Mouse (Mus musculus) layer of hippocampus, postnatal 14 days (tissue): ENCODE measurements at regions not wholly inside any gene's neighbourhood (a gene's known extent, or its start where the extent isn't known, plus 50 kb on each side); places are given as distances from the start of the nearest gene placed in this dataset.

ENCODE experiments used
- DNase-seq, 2 experiments: peaks; one replicate each; pipeline ENCODE4 v3.0.0; 2021 to 2022; ENCODE audit warnings: low spot score in 2 of 2, mixed read lengths in 1 of 2

GRCm38 (mm10) chr1:43366433-43366832 is 77.9 kb upstream of the Nck2 start:
- no peak for DNase-seq

DNA sequence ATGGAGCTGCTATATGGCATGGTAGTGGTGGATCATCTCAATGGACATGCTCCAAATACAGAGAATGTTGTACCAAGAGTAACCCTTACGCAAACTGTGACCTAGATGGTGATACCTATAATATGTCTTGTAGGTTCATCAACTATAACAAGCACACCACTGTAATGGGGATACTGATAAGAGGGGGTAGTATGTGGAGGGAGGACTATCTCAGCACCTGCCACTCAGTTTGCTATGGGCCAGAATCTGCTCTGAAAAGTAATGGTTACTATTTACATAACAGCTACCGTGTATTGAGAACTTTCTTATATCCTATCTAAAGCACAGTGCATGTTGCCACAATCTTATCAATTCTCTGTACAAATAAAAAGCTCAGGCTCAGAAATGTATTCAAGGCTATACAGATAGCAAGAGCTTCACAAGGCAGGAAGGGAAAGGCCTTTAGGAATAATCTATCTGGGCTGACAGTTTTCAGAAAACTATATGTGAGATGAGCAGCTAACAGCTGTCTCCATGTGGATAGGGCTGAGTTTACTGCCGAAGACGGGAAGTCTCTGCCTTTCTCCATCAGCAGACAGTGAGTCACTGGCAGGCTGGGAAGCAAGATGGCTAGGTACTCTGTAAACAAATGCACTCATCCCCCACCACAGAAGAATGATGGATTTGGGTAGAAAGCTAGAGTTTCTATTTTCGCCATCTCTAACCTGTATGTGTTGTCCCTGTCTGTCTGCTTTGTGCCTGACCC is 77.1 kb upstream of the Nck2 start:
- DNase-seq = no peak

DNA sequence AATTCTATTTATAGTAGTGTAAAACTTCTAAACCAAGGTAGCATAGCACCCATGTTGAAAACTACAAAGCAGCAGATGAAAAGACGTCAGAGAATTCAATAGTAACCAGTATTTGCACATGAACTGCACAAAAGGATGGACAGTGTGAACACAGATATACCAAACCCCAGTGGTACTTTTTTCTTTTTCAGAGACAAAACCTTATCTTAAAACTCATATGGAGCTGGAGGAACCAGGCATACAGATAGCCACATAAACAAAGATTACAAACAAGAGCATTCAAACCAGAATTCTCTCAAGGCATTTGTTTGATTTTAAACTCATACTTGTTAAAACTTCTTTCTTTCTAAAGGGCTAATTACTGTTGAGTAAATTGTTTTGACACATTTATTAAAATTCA is 72.5 kb upstream of the Nck2 start:
- DNase-seq = no peak

DNA sequence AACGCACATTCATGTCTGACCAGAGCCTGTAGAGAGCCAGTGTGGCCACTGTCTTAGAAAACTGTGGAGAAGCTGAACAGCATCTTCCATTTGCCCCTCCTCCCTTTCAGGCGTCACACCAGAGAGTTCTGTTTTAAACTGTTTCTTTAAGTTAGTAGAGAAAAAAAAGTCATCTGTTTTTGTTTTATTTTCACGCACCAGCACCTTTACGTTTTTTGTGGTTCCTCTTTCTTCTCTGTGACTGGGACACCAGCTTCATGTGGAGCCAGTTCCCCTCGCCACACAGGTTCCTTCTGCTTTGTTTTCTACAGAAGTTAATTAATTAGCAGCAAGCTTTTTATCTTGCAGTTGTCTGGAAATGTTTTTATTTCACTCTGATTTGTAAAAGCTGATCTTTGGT is 69.4 kb upstream of the Nck2 start:
- DNase-seq = no peak

GRCm38 (mm10) chr1:43375851-43376250 is 68.5 kb upstream of the Nck2 start:
- no peak for DNase-seq

GRCm38 (mm10) chr1:43377491-43378263 is 66.7 kb upstream of the Nck2 start:
- DNase-seq = no peak

DNA sequence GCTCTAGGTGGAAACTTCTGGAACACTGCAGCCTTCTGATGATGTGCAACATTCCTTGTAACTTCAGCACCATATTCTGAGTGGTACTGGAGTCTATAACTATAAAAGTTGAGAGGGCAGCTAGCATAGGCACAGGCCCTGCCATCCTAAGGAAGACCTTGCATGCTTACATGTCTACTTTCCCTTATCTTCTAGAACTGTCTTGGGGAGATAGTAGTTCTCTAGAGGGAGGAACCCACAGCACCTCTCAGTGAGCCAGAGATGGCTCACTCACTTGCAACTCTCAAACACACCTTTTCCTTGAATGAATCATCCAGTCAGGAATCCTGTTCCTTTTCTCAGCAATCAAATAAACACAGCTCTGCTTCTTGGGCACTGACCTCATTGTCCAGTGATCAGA is 59.4 kb upstream of the Nck2 start:
- DNase-seq = no peak

- no peak for DNase-seq
Measured at GRCm38 (mm10) chr1:43394035-43394434, 50.3 kb upstream of the Nck2 start.
